Mouse (Mus musculus) heart, postnatal 36 days (tissue): Measurements from ENCODE around the gene Ttc21b. TPM values are rescaled to one million over a fixed set of nuclear protein-coding genes. Genes with fewer than 3 reads are reported as not detected.

Experiments
- DNase-seq, 2 experiments: peaks; one replicate each; pipeline ENCODE4 v3.0.0; 2021 to 2022
- intact Hi-C: fragments of 180-260 bp; cut with DNase I; formaldehyde crosslinking; loops from one replicate; pipeline ENCODE4 v1.15.1; 2025
- total RNA-seq, 2 experiments: library from RNA; stranded (reverse); gene quantifications; 2 replicates each; pipeline ENCODE4 v1.2.3; 2021

Gene Ttc21b
- total RNA-seq, 2 experiments from 2014 or later: 4.4 TPM

DNA sequence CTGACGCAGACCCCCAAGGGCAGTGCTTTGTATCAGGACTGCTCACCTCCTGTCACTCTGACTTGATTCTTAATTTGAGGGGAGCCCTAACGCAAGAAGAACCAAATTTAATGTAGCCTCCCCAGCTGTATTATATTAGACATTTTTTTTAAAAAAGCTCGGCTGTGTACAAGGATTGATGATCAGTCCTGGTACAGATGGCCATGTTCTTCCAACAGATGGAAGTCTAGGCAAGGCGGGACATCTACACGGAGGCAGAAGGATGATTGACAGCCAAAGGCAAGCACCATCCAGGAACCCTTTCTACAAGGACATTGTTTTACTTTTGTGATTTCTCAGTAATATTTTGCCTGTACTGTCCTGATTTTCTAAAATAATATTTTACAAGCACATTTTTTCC lies 83.3 kb downstream of the Ttc21b start:
- intact Hi-C loops: no loop called here

DNA sequence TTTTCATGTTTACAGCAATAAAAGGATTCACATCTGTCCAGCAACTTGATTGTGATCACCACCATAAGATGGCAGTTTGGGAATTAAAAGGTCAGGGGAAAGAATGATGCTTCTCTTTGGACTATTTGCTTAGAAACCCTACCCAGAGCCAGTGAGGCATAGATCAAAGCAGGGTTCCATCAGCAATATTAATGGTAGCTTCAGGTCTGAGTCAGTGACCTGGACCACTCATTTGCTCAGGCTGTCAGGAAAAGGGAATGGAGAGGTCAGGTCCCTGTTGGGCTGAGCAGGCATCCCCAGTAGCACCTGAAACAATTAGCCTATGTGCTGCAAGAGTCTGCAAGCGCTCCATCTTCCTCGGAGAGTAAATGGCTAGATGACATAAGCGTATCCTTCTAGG lies 84.8 kb downstream of the Ttc21b start:
- intact Hi-C loops: no loop called here
- no peak for DNase-seq

More for the DNA sequence above, 83.3 kb downstream of the Ttc21b start:
- no peak for DNase-seq

DNA sequence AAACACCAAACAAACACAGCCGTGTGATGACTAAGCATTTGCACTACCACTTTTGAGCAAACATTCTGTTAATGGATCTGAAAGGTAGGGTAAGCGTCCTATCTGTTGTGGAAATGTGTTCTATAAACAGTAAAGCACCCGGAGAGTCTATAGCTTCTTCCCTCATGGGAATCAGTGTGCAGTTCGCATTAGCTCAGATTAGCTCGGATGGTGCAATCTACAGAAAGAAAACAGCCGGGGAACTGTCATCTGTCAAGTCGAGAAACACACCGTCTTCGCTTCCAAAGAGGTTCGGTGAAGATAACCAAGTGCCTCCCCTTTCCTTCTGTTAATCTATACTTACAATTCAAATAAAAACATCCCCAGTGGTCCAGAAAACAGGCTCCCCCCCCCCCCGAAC lies 85.7 kb downstream of the Ttc21b start:
- no peak for DNase-seq

DNA sequence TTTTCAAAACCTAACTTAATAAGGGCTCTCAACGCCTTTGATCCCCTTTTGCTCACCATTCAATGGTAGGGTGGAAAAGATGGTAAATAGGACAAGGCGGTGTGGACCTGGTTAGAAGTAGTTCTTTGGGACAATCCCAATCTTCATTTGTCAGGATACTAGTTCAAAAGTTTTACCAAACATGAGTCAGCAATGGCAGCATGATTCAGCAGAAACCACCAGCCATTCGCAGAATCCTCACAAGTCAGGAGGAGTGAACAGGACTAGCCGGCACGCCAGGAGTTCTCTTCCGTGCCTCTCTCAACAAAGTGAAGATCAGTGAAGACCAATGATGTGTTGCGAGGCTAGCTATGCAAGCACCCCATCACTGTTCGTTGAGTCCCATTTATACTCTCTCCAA lies 91.4 kb downstream of the Ttc21b start:
- DNase-seq: no peak
- intact Hi-C loops: no loop called here

More for the DNA sequence above, 85.7 kb downstream of the Ttc21b start:
- intact Hi-C loops: no loop called here

DNA sequence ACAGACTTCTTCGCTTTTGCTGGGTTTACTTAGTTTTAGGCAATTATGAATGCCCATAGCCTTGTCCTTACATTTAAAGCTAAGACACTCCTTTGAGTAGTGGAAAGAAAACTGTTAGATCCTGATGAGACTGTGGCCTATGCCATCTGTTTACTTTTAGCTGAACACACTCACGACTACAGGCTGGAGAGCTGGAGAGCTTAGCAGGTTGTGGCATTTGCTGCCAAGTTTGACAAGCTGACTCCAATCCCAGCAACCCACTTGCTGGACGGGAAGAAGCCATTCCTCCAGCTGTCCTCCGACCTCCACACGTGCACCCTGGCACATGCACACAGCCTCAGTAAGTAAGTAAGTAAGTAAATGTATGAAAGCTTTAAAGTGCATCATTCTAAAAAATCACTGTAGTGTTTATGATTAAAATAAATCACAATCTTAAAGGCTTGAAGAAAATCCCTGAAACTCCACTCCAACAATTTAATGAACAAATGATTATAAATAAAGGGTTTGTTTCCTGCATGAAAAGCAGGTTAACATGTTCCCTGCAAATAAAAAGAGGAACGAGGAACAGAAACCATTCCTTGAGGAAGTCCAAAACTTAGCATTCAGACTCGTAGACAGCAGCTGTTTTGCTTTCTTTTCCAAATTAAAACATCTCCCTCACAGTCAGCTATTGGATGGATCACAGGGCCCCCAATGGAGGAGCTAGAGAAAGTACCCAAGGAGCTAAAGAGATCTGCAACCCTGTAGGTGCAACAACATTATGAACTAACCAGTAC lies 98.1 kb downstream of the Ttc21b start:
- intact Hi-C loops: no loop called here
- DNase-seq: no peak

DNA sequence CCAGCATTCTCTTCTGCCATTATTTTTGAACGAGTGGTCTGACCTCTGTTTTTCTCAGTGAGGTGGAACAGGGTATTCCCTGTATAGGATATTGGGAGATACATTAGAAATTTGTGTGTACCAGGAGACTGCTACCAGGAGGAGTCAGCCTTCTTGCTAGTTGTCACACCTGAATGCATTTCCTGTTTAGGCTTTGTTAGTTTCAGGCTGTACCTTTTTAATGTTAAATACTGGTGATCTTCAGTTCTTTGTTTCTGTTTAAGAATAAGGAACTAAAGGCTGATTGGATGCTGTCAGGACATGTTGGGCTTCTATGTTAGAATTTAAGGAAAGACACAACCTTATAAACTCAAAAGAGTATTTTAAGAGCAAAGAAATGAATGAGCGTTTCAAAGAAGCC lies 105.0 kb downstream of the Ttc21b start:
- intact Hi-C loops: no loop called here
- no peak for DNase-seq

DNA sequence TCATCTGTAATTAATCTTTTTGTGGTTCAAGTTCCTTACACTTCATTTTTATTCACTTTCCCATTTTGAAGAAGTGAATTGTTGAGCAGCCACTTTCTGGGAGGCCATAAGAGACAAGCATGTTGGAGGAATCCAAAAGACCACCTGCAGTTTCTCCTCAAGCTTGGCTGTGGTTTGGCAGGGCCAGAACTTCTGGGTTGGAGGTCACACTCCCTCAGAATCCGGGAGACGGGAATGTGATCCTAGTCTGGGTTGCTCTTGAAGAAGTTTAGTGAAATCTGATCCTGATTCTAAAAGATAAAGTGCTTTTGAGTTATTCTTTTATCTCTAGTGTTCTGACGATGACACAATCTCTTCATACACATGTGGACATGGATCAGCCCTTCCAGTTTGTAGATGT lies 105.9 kb downstream of the Ttc21b start:
- DNase-seq: no peak
- intact Hi-C loops: no loop called here

DNA sequence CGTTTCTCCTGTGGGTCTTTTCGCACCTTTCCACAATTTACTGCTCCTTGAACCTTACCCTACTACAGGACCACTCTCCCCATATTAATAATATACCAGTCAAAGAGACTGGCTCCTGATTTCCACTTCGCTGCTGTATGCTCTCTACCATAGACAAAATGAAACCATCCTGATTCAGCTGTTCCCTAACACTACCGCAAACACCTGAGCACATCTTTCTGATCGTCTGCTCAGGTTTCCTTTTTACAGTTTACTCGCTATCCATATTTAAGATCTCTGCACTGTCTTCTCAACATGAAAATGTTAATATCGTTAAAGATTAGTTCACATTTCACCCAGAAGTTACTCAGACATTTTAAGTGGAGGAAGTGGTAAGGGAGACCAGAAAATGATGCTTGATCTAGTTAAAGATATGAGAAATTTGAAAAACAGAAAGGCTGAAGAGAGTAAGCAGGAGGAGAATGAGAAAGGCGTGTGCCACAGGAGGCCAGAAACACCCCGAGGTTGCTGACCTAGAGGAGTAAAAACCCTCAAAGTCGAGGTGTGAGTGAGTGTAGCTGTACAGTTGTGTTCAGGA lies 107.7 kb downstream of the Ttc21b start:
- intact Hi-C loops: no loop called here
- DNase-seq: no peak

DNA sequence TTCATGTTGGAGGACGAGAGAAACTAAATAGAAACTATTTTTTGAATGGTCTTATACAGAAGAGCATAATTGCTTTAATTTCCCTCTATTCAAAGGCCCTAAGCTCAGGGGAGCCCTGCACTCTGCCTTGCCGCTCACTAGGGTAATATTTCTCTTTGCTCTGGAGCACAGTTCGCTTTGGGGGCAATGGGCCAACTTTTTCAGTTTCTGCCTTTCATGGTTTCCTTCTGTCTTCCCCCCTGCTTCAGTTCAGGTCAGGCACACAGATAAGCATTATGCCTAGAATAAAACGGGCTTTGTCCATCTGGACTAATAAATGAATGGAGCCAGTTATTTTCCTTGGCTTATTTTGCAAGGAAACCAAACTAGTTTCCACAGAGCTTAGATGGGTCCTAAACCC lies 109.9 kb downstream of the Ttc21b start:
- DNase-seq: no peak
- intact Hi-C loops: no loop called here

DNA sequence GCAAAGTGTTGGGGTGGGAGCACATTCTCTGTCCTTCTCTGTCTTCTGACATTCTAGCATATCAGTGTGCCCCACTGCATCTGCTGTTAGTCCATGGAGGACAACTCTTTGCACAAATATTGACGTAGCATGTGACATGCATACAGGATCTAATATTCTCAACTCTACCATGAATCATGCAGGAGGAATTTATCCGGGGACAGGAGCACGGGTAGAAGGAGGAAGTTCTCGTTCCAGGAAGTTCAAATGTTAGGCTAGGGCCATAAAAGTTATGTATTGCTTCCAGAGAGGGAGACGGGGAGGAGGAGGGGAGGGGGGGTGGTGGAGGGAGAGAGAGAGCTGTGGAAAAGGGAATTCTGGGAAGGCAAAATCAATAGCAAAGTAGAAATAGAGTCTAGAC lies 111.6 kb downstream of the Ttc21b start:
- no peak for DNase-seq
- intact Hi-C loops: no loop called here

DNA sequence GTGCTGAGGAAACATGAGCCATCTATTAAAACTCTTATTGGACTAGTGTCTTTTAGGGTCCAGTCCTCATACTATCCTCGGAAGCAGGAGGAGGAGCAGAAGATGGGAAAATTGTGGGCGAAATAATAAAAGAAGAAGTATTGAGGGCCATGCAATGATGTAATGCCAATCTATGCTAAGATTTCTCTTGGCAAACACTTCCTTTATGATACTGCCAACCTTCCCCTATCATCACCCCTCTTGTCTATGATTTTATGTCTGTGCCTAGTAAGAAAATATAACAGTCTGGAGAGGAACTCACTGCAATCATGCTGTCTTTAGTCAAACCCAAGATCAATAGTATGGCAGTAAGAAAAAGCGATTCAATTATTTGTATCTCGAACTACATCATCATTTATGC lies 113.1 kb downstream of the Ttc21b start:
- intact Hi-C loops: no loop called here
- no peak for DNase-seq

DNA sequence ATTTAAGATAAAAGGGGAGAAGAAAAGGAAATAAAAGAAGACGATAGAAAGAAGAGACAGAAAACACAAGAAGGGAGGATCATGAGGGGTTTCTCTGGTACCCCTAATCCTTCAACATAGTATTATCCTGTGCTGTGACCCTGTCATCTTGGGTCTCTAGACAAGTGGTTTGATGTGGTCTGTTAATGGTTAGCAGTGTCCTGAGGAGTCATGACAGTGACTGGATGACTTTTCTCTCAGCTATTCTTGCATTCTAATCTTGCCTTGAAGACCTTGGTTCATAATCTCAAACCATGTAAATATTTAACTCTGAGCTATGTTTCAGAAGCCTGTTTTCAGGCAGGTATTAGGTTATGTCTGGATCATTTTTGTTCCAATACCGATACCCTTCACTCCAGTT lies 113.7 kb downstream of the Ttc21b start:
- DNase-seq: no peak
- intact Hi-C loops: no loop called here

DNA sequence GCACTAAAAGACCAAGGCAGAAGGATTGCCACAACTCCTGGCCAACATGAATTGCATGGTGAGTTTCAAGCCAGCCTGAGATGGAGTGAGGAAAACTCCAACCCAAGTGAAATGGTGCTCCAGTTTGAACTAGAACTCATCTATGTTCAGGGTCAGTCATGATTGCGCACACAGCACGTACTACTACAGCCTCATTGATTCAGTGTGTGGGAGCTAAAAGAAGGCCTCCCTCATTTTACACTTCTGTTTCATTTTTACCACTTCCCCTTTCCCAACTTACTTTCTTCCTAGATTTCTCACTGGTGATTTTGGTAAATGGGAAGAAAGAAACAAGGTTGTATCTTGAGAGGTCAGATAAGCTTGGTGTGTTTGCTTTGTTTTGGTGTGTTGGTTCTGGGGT lies 114.1 kb downstream of the Ttc21b start:
- DNase-seq: no peak
- intact Hi-C loops: no loop called here

DNA sequence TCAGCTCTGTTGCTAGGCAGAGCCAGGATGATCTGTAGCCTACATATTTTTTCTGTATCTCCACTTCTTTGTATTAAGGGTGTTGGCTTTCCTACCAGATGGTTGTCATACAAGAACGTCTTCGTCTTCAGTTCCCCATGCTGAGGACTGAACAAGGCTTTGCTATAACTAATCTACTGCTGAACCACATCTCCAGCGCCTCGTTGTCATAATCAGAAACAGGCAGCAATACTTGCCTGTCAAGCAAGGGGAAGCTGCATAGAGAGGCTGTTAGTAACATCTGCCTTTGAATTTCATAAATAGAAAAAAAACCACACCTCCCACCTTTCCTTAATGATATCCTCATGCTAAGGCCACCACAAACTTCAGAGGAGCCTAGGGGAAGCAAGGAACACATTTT lies 116.2 kb downstream of the Ttc21b start:
- intact Hi-C loops: no loop called here
- DNase-seq: no peak

Other genes with a start within 250 kb of the Ttc21b start
- not detected for gene Galnt3, start 131.6 kb downstream of the Ttc21b start, total RNA-seq
- gene Scn1a, start 184.2 kb upstream of the Ttc21b start, total RNA-seq: not detected